Mouse (Mus musculus): ENCODE measurements around the gene Sept5.

- TF ChIP-seq CTCF (IDR thresholded peaks at IDR 0.05; ENCODE audit: low read depth, low read length) (no peak), POLR2A (IDR thresholded peaks at IDR 0.05; ENCODE audit: borderline replicate concordance, low read depth, low read length) (no peak)
Measured at GRCm38 (mm10) chr16:18581050-18581622, 48.6 kb downstream of the Sept5 start.

Measured in bone marrow macrophage, adult 2 months (primary cell).